Mouse (Mus musculus): ENCODE measurements at regions not wholly inside any gene's neighbourhood (a gene's known extent, or its start where the extent isn't known, plus 50 kb on each side); places are given as distances from the start of the nearest gene placed in this dataset.

GRCm38 (mm10) chr7:73125864-73126263 lies 249.4 kb upstream of the Rgma start:
- no peak for DNase-seq (ENCODE audit: extremely low read depth, low read depth, low spot score)

- DNase-seq (ENCODE audit: extremely low read depth, low read depth, low spot score) = no peak
Observed at GRCm38 (mm10) chr7:73135786-73136185, 239.5 kb upstream of the Rgma start.

DNA sequence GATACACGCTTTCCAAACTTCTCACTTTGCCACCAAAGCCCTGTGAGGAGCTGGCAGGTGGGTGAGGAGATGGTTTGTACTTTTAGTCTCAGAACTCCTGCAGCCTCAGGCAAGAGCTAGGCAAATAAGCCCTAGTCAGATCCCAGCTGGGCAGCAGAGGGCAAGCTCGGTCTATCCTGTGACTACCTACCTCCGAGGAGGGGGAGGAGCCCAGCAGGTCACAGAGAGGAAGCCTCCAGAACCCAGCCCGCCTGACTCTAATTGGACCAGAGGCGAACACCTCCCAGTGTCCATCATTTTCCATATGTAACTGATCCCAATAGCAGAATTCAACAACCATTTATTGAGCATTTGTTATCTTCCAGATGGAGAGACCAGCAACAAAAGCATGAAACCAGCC lies 237.0 kb upstream of the Rgma start:
- DNase-seq (ENCODE audit: extremely low read depth, low read depth, low spot score) = no peak

DNA sequence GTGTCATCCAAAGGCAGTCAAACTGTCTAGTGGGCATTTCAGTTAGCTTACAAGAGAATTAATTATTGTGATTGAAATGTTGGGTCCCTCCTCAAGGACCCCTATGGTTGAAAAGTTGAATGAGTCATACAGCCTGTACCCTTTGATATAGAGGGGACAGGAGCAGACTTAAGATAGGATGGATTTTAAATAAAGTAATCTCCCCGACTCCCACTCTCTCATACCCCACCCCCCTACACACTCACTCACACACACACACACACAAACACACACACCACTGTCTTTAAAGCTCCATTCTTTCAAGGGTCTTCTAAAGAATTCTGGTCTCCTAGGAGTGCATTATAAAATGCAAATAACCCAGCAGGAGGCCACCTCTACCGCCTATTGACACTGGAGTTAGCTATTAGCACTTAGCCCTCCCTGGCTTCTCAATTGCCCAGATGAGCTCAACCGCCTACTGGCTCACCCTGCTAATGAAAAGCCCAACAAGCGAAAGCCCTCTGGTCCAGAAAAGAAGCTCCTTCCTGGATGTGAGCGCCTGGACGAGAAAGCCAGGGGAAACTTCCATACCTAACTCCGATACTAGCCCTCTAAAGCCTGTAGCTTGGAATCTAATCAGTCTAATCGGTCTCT lies 236.3 kb upstream of the Rgma start:
- DNase-seq (ENCODE audit: extremely low read depth, low read depth, low spot score) = no peak

- no peak for DNase-seq (ENCODE audit: extremely low read depth, low read depth, low spot score)
Observed at GRCm38 (mm10) chr7:73139901-73140300, 235.4 kb upstream of the Rgma start.

- DNase-seq (ENCODE audit: extremely low read depth, low read depth, low spot score) = no peak
Observed at GRCm38 (mm10) chr7:73141167-73141566, 234.1 kb upstream of the Rgma start.

DNA sequence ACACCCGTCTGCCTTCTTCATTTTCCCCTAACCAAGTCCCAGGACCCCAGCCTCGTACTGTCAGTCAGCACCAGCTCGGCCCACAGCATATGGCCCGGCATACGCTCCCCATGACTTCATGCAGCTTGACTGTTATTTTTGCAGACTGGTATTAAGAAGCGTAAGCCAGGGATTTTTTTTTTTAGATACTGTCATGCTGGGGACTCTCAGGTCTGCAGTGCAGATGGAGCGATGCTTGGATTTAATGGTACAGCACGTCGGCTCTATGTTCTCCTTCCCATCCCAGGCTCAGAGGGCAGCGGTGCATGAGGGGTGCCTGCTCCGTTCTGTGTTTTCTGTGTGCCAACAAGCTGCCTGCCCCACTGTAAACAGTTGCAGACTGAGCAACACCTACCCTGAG lies 231.4 kb upstream of the Rgma start:
- no peak for DNase-seq (ENCODE audit: extremely low read depth, low read depth, low spot score)

DNA sequence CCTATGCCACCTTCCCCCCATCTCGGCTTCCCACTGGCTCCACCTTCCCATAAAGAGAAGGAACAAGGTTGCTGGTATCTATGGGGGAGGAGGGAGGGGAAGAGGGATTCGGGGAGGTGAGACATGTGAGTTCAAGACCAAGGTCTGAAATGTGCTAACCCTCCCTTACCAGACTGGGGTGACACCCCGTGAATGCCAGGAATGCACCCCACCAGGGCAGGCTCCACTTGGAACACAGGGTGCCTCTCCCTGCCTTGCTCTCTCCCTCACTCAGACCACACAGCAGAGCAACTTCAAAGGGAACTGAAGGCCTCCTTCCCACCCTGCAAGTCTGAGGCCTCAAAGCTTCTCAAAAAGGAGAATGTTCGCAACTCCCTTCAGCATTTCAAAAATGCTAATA lies 230.5 kb upstream of the Rgma start:
- DNase-seq (ENCODE audit: extremely low read depth, low read depth, low spot score) = no peak

- DNase-seq (ENCODE audit: extremely low read depth, low read depth, low spot score) = no peak
Observed at GRCm38 (mm10) chr7:73147251-73147650, 228.1 kb upstream of the Rgma start.

GRCm38 (mm10) chr7:73150436-73150835 lies 224.9 kb upstream of the Rgma start:
- no peak for DNase-seq (ENCODE audit: extremely low read depth, low read depth, low spot score)

GRCm38 (mm10) chr7:73151586-73152467 lies 223.5 kb upstream of the Rgma start:
- DNase-seq (ENCODE audit: extremely low read depth, low read depth, low spot score) = no peak

DNA sequence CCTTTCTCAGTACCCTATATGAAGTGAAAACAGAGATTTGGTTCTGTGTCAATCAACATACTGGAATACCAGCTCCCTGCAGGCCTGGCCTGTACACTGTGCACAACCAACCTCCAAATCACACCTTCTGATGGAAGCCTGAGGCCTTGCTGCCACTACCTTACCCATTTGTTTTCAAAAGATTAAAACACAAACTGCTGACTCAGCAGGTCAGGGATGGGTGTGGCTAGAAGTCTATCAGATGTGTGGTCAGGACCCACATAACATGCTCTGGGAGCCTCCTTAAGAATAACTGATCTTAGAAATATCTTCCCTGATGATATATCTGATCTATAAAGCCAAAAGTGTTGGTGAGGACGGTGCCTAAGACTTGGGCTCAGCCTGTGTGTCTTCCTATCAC lies 221.6 kb upstream of the Rgma start:
- DNase-seq (ENCODE audit: extremely low read depth, low read depth, low spot score) = no peak

GRCm38 (mm10) chr7:73158833-73159232 lies 216.5 kb upstream of the Rgma start:
- DNase-seq (ENCODE audit: extremely low read depth, low read depth, low spot score) = no peak

DNA sequence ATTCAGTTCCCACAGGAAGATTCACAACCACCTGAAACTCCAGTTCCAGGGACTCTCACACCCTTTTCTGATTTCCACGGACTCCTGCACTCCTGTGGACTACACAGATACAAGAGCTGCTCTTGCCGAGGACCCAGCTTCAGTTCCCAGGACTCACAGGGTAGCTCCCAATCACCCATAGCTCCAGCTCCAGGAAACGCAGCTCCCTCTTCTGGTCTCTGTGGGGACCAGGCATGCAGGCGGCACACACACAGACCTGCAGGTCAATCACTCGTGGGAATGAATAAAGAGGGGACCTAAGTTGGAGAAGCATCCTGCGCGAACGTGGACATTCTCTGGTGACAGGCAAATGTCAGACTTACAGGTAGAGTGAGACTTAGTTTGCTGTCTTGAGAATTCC lies 214.3 kb upstream of the Rgma start:
- no peak for DNase-seq (ENCODE audit: extremely low read depth, low read depth, low spot score)

- DNase-seq (ENCODE audit: extremely low read depth, low read depth, low spot score) = no peak
Observed at GRCm38 (mm10) chr7:73163687-73164086, 211.6 kb upstream of the Rgma start.

GRCm38 (mm10) chr7:73165521-73165920 lies 209.8 kb upstream of the Rgma start:
- DNase-seq (ENCODE audit: extremely low read depth, low read depth, low spot score) = no peak

DNA sequence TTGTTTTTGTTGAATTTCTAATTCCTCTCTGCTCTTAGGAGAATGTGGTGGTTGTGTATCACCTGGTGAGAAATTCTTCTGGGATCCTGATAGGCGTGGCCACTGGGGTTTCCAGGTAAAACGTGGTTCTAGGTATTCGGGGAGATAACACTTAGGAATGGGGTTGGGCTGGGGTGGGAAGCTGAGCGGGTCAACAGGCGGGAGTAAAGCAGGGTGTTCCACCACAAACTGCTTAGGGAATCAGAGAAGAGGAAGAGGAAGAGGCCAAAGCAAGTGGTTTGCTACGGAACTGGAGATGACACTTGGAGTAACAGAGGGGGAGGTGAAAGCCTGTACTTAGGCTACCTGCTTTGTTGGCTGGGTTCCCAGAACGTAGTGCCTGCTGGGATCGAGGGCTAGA lies 205.9 kb upstream of the Rgma start:
- DNase-seq (ENCODE audit: extremely low read depth, low read depth, low spot score) = no peak

- DNase-seq (ENCODE audit: extremely low read depth, low read depth, low spot score) = no peak
Observed at GRCm38 (mm10) chr7:73172615-73173014, 202.7 kb upstream of the Rgma start.

GRCm38 (mm10) chr7:73183761-73184160 lies 191.5 kb upstream of the Rgma start:
- no peak for DNase-seq (ENCODE audit: extremely low read depth, low read depth, low spot score)

- no peak for DNase-seq (ENCODE audit: extremely low read depth, low read depth, low spot score)
Observed at GRCm38 (mm10) chr7:73184208-73185070, 190.9 kb upstream of the Rgma start.

GRCm38 (mm10) chr7:73185071-73185531 lies 190.2 kb upstream of the Rgma start:
- DNase-seq (ENCODE audit: extremely low read depth, low read depth, low spot score) = no peak

Measured in fat pad, adult 2 months (tissue).